Mouse (Mus musculus) c-Kit-positive CD71-positive TER-119-negative erythroid progenitor cells, embryonic 14.5 days (primary cell): ENCODE measurements around the gene Tmem191c.

Experiments
- DNase-seq: peaks from one replicate; pipeline ENCODE4 v3.0.0-alpha.2; 2013; ENCODE audit warnings: low read depth

The Tmem191c gene

DNA sequence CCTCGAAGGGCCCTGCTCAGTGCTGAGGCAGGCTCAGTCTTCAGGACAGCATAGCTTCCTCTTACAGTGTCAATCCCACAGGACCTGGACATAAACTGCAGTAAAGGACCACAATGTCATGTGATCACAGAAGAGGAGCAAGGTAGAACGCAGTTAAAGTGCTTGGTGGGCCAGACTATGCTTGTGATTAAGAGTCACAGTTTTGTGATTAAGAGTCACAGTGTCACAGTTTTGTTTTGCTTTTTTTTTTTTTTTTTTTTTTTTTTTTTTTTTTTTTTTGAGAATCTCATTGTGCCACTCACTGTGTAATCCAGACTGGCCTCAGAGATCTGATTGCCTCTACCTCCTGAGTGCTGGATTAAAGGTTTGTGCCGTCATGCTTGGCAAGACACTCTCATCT, 9.8 kb upstream of the Tmem191c start:
- no peak for DNase-seq

DNA sequence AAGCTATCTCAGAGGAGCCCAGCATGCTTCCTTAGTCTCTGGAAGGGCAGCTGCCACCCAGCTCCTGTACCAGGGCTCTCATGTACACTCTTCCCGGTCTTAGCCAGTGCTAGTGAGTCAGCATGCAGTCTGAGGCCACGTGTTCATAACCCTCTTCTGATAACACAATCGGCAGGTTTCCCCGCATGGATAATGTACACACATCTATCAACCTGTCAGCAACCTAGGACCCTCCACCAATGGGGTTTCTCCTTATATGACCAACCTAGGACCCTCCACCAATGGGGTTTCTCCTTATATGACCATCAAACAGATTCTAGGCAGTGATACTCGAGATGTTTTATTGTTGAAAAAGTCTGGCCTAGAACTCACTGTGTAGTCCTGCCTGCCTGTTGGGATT, 7.9 kb upstream of the Tmem191c start:
- DNase-seq: no peak

DNA sequence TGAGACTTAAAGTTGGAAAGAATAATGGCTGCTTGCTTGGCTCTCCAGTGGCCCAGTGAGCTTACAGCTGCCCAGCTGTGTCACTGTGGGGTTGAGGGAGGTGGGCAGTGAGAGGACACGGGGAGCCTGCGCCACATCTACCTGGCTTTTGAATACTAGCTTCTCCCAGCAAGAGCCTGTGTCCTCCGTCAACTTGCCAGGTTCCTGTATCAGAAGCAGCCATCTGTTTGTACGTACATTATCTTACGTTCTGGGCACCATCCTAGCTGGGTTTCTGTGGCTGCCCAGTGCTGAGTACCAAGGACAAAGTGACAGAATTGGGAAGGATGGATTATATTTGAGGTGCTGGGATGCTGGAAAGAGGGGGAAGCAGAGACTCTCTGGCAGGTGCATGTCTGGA, 6.0 kb upstream of the Tmem191c start:
- DNase-seq: no peak

DNA sequence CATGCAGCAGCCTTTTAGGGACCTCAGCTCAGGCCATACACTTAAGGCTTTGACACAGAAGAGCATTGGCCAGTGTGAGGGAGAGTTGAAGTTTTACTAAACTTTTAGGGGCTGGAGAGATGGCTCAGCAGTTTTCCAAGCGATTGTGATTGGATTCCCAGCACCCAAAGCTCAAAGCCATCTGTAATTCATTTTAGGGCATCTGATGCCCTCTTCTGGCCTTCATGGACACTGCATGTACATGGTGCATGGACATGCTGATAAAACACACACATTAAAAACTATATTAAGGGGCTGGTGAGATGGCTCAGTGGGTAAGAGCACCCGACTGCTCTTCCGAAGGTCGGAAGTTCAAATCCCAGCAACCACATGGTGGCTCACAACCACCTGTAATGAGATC, 4.8 kb upstream of the Tmem191c start:
- no peak for DNase-seq

DNA sequence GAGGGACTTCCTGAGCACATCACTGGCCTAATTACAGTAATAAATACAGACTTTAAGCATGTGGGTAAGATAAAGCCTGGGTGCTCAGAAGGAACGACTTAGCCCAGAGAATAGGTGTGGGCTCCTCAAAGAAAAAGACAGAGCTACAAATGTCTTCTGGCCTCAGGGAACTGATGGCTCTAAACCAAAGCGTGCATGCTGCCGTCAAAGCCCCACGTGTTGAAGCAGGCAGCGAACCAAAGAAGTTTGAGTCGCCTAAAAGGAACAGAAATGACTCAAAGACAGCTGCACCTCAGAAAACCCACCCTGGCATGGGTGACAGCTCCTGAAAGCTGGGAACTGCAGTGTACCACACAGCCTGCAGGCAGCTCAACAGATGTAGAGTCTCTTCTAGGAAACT, 4.0 kb upstream of the Tmem191c start:
- no peak for DNase-seq

DNA sequence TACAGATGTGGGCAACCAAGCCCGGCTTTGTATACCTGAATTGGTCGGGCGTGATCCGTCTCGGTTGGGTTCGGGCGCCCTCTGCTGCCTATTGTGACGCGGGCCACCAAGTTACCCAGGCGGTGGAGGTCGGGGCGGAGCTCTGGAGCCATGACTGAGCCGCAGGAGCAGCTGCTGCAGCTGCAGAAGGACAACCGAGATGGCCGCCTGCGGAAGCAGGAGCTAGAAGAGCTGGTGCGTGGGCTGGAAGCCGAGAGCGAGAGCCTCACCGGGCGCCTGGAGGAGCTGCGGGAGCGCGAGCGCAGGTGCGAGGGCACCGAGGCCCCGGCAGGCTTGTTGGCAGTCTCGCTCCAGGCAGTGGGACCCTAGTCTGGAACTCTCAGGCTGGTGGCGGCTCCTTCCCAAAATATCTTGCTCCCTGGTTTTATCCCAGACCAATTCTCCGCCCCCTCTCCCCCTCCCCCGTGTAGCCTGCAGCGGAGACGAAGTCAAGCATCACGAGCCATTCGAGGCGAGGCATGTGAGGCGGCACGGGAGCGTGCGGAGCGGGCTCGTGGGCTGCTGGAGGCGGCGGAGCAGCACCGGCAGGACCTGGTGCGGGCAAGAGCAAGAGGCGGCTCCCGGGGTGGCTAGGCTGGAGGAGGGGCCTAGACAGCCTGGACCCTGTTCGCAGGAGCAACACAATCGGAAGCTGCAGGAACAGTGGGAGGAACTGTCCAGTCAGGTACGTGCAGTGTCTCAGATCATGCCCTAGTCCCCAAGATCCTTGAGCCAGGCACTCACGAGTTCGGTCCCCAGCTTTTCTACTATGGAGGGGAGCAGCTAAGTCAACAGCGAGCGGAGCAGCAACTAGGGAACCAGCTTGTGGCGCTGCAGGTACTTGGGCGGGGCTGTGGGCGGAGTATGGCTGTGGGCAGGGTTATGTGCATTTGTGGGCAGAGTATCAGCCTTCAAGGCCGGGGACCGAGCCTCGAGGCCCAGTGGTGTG, 581 bp downstream of the Tmem191c start:
- peak; percentile 91 for DNase-seq

DNA sequence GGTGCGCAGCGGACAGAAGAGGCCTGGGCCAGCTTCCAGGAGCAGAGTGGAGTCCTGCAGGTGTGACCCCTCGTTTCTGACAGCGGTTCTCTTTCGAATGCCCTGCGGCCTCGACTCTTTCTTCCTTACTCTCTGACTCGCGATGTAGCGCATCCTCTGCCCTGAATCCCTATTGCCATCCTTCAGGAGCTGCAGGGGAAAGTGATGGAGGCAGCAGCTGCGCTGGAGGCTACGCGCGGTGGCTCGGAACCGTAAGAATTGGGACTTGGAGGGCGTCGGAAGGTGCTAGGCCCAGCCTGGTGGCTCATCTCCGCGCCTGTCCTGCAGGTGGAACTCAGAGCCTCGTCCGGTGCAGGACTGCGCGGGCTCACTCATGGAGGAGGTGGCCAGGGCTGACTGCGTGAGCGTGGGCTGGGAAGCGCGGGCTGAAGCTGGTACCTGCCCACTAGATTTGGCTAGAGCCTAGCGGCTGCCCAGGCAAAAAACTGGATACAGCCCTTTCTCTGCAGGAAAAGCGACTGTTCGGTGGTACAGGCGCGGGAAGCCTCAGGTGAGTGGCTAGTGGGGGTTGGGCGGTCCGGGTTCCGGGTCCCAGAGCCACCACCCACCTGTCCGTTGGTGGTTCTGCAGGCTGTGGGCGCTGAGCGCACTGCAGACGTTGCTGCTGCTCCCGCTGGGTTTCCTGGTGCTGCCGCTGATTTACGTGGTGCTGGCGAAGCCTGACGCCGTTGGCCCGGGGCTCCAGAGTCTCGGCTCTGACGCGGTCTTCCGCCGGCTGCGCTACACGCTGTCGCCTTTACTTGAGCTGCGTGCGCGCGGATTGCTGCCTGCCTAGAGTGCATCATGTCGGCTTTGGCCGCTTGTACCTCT, 1.7 kb downstream of the Tmem191c start:
- DNase-seq: no peak

DNA sequence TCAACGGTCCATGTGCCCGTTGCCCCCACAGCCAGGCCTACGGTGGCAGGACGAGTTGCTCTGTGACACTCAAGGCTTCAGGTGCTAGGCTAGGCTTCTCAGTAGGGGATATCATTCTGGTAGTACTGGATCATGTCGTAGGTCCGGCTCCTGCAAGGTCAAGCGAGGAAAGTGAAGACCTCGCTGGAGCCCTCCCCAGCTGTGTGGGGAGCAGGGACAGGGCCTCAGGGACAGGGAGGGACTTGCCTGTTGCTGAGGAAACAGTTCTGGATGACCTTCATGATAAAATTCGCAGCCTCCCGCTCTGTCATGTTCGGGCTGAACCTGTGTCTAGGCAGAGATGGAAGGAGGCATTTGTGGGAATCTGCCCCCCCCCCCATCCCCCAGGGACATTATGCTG, 4.6 kb downstream of the Tmem191c start:
- no peak for DNase-seq

DNA sequence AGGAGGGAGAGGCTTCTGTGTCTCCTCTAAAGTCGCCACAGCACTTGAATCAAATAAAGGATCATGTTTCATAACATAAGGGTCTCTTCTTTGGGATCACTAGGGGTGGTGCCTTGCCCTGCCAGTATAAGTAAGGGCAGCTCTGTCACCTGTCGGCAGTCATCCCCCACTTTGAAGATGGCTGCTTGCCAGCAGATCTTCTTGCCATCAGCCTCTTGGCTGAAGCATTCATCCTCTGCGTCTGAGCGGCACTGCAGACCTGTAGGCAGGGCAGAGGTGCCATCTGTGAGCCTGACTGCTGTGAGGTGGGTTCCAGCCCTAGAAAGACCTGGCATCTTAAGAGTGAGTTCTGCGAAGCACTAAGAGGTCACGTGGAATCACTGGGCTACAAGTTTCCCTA, 7.3 kb downstream of the Tmem191c start:
- no peak for DNase-seq

DNA sequence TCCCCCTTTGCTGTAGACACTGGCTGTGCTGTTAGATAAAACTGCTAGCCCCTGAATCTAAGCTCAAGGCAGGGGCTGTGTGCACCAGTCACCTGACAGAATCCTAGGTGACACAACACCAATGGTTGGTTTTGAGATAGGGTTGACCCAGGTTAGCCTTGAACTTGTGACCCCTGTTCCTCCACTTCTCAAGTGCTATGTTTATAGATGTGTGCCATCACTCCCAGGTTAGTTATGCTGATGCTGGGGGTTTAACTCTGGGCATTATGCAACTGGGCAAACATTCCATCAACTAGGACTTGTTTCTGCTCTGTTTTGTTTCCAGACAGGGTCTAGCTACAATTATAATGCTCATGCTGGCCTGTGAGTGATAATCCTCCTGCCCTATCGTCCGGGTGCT, 11.2 kb downstream of the Tmem191c start:
- no peak for DNase-seq

DNA sequence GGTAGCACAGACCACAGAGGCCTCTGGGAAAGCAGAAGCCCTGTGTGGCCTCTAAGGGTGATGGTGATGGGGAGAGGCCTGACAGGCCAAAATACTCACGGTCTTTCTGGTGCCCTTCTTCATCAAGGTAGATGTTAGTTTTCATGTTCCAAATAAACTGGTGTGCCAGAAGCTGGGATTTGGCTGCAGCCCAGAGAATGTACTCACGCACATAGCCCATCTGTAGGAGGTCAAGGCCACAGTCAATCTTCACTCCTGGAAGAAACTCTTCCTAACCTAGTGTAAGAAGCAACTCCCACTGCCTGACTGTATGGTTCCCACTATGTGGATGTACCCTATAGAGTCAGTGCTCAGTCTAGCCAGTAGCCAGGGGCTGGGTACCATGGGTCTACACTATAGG, 15.1 kb downstream of the Tmem191c start:
- no peak for DNase-seq

DNA sequence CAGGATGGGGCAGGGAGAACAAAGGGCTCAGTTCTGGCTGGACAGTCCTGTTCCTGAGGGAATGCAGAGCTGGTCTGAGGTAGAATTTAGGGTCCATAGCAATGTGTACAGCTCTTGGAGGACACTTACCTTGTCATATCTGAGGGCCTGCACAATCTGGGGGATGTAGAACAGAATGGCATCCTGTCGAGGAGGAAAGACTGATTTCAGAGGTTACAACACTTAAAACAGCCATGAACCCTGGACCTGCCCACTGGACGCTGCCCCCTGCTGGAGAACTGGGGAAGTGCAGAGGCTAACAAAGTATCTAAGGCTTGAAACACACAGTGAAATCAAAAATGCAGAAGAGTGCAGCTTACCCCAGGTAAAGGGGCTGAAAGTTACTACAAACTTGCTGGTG, 16.9 kb downstream of the Tmem191c start:
- peak; percentile 58 for DNase-seq

DNA sequence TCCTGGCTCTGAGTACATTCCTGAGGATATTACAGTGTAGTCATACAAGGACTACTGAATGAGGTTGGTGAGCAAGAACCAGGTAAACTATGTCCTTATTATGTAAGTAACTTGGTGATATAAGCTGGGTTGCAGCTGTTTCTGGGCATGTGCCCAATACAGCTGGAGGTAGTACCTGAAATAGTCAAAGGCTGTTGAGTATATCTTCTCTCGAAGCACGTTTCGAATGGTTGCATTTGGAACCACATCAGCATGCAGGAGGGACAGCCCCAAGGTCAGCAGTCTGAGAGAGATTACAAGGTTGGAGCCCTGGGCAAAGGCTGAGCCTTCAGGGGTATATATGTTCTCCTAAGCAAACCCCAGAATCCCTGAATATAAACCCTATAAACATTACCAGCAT, 24.9 kb downstream of the Tmem191c start:
- no peak for DNase-seq

DNA sequence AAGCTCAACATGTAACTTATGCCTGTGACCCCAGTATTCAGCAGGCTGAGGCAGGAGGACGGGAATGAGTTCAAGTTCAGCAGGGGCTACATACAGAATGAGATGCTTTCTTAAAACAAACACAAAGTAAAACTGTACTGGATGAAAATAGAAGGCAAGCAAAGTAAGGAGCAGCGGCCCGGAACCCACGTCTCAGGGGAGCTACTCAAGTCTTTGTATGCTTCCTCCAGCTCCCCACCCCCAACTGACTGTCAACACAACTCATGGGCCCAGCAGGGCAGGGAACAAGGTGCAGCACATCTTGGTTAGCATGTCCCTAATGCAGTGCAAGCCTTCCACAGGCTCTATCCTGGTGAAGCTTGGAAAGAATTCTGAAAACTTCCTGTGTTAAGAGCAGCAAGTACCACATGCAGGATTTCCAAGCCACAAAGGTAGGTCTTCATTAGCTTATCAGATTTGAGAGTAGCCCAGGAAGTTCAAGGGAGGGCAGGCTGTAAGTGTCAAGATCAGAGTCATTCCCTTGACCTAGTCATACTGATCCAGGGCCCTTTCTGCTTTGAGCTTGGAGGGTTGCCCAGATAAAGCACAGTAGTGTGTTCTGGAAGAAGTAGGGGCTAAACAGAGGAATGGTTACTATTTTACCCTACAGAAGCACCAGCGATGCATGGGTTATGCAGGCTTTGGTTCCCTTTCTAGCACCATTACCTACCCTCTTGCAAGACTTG, 27.8 kb downstream of the Tmem191c start:
- no peak for DNase-seq

DNA sequence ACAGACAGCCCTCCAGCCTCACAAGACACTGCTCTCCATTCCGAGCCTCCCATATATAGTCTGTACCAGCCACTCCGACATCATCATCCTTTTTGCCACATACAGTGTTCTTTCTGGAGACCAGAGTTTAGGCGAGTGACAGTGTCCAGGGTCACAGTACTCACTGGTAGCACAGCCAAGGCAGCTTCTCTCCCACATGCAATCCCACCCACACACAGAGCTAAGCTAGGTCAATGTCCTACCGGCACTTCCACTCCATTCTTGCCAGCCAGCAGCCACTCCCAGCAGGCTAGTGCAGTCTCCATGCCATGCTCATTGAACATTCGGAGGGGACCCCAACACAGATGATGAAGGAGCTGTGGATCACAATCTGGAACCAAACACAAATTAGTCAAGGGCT, 31.6 kb downstream of the Tmem191c start:
- no peak for DNase-seq

DNA sequence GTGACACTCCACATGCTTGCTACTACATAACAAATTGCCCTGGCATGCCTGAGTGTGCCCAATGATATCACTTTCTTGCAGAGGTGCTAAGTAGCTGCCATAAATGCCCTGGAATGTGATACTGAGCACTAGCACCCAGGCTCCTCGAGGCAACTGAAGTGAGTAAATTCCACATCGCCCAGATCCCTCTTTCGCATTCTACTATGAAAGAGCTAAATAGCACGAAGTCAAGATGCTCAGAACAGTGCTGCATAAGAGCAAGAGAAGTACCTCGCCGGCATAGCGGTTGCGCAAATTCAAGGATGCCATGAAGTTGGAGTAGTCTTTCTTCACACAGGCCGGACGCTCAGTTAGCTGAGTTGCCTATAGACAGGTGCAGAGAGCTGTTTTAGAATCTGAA, 33.2 kb downstream of the Tmem191c start:
- no peak for DNase-seq

DNA sequence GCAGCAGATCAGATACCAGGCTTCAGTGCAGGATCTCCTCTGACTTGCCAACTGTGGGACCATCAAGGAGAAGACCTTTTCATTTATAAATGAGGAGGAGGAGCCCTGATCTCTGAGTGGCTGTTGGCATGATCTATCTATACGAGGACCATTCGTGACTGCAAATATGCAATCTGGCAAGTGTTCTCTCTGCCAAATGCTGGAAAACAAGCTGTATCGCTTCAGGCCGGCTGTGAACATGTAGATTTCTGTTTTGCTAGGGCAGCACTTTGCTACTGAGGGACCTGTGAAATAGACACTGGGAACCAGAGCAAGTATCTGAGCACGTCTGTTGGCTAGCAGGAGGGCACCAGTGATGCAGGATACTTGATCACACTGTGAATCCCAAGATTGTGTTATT, 36.7 kb downstream of the Tmem191c start:
- no peak for DNase-seq

DNA sequence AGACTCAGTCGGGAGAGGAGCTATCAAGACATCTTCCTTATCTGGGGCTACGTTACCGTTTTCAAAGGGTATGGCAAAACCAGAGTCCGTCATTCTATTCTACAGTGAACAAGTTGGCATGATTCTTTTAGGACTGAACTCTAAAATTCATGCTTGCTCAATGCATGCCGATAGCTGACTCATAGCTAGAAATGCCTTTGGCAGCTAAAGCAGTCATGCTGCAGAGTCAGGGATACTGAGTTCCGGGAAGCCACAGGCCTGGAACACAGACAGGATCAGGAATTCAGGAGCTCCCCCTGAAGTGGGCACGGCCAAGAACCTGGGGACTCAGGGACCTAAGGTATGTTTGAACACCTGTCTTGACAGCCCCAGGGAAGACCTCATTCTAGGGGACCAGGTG, 40.7 kb downstream of the Tmem191c start:
- DNase-seq: no peak

DNA sequence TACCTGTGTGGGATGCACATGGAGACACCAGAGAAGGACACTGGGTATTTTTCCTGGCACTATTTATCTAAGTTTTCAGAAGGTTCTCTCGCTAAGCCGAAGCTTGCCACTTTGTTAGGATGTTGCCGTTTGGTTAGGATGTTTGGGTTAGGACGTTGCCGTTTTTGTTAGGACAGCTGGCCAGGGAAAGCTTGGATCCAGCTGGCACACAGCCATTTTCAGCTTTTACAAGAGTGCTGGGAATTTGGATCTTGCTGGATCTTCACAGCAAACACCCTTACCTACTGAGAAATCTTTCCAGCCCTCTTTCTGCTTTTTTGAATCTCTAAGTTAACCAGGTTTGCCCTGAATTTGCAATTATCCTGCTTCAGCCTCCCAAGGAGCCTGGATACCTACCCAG, 45.6 kb downstream of the Tmem191c start:
- DNase-seq: no peak

DNA sequence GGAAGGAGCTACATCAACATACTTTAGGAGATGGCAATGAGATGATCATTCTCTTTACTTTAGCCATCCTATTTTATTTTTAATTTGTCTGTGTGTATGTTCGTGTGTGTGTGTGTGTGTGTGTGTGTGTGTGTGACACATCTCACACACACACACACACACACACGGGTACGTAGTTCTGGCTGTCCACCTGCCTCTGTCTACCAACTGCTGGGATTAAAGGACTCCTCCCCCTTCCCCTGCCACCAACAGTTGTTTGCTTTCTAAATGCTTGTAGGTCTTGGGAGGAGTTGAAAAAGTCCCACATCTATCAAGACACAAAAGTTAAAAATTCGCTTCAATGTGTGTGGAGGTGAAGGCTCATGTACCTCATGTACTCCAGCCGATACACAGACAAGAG, 48.9 kb downstream of the Tmem191c start:
- no peak for DNase-seq

DNA sequence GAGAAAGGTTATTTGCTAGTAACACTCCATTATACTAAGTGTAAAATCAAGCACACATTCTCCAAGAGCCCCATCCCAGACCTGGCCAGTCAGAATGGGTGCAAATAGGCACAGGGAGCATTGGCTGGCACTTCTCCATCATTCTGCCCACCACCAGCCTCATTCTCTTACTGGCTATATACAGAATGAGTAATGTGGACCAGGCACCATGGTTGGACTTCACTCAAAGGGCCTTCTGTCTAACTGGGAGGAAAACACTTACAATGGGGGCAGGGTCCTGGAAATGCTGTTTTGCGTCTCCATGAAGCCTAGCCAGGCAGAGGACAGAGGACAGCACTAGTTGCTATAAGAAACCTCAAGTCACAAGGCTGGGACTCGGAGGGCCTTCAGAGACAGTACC, 50.2 kb downstream of the Tmem191c start:
- no peak for DNase-seq

DNA sequence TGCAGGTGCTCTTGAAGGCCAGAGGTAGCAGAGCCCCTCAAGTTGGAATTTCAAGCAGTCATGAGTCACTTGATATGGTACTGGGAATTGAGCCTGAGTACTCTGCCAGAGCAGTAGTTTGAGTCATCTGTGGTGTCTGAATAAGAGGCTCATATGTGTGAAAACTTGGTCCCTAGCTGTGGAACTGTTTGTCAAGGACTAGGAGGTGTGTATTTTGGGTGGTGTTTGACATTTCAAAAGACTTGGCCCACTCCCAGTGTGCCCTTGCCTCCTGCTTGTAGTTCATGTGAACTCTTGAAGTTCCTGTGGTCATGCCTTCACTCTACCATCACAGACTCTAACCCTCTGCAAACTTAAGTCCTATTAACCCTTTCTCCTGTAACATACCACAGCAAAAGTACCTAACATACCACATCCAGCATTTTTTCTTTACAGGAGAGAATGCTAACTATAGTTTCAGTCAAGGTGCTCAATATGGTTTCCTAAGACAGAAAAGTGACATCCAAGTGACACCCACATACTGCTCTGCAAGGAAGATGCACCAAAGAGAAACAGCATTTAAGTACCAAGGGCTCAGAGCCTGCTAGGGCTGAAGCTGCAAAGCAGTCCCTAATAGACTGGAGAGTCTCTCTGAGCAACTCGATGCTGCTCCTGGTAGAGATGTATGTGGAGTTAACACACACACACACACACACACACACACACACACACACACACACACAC, 54.1 kb downstream of the Tmem191c start:
- DNase-seq: no peak
